Mouse (Mus musculus) limb, embryonic 14.5 days (tissue): ENCODE data around the gene Dscam. TPM values are rescaled to one million over a fixed set of nuclear protein-coding genes. Genes with fewer than 3 reads are reported as not detected.

ENCODE experiments used
- ATAC-seq: fragments of 200-750 bp; cut with Nextera tagmentation; 2 replicates; pipeline ENCODE4 v1.8.0; 2017; ENCODE audit warnings: low read depth, moderate number of reproducible peaks, moderate TSS enrichment; ENCODE audit not compliant: low FRiP score
- DNase-seq: peaks from one replicate; pipeline ENCODE4 v3.0.0-alpha.2; 2015; ENCODE audit warnings: low spot score
- H3K27ac ChIP-seq: fragments of 300-500 bp; sonication (generic); replicated peaks from 2 replicates; pipeline ENCODE4 v1.5.1; 2014; ENCODE audit warnings: low read depth, mild to moderate bottlenecking, low read length, moderate library complexity, mixed read lengths
- H3K27me3 ChIP-seq: fragments of 300-500 bp; sonication (generic); 2 replicates; pipeline ENCODE4 v1.6.1; 2014; ENCODE audit warnings: low read length, mixed read lengths; ENCODE audit not compliant: control insufficient read depth, insufficient read depth
- H3K36me3 ChIP-seq: fragments of 300-500 bp; sonication (generic); 2 replicates; pipeline ENCODE4 v1.6.1; 2014; ENCODE audit warnings: mild to moderate bottlenecking, low read length, moderate library complexity, mixed read lengths; ENCODE audit not compliant: control insufficient read depth, insufficient read depth
- H3K4me1 ChIP-seq: fragments of 300-500 bp; sonication (generic); 2 replicates; pipeline ENCODE4 v1.6.1; 2014; ENCODE audit warnings: antibody characterized with exemption, low read length, mixed read lengths; ENCODE audit not compliant: control insufficient read depth, insufficient read depth
- H3K4me2 ChIP-seq: fragments of 300-500 bp; sonication (generic); replicated peaks from 2 replicates; pipeline ENCODE4 v1.6.1; 2014; ENCODE audit warnings: low read depth, mild to moderate bottlenecking, low read length, moderate library complexity; ENCODE audit not compliant: severe bottlenecking
- H3K4me3 ChIP-seq: fragments of 300-500 bp; sonication (generic); replicated peaks from 2 replicates; pipeline ENCODE4 v1.5.1; 2014; ENCODE audit warnings: low read length
- H3K9ac ChIP-seq: fragments of 300-500 bp; sonication (generic); 2 replicates; pipeline ENCODE4 v1.6.1; 2014; ENCODE audit warnings: mild to moderate bottlenecking, low read depth, low read length, moderate library complexity; ENCODE audit not compliant: severe bottlenecking
- H3K9me3 ChIP-seq: fragments of 300-500 bp; sonication (generic); 2 replicates; pipeline ENCODE4 v1.6.1; 2016; ENCODE audit warnings: low read length; ENCODE audit not compliant: control insufficient read depth
- POLR2A ChIP-seq: fragments of 200-500 bp; IDR thresholded peaks from 2 replicates; pipeline ENCODE4 v1.8.0; 2012; ENCODE audit warnings: inconsistent platforms, mild to moderate bottlenecking, moderate library complexity, borderline replicate concordance; ENCODE audit not compliant: insufficient read depth, insufficient read length; ENCODE audit errors: extremely low read depth
- WGBS: fragments of 180-500 bp; shearing (Covaris S2); extraction: QIAGEN DNeasy Blood & Tissue Kit; methylation state at CpG from one replicate; pipeline ENCODE4 v1.1.7; 2014; 5-methylcytosine and 5-hydroxymethylcytosine counted together
- polyA plus RNA-seq, 2 experiments: library from polyadenylated mRNA; depleted of rRNA in 1 of 2; stranded (reverse) in 1 of 2; unstranded in 1 of 2; fragments of >200 nt; fragmentation: Nextera tagmentation in 1 of 2; extraction: Ambion mirVana in 1 of 2; gene quantifications; 2 replicates each; pipeline versions ENCODE4 v1.2.1 to v1.2.3; 2012 to 2014

Dscam gene
- polyA plus RNA-seq, 2 experiments = 0.17 to 0.20 TPM

- TF ChIP-seq POLR2A = no peak
- no peak for ATAC-seq
- 66% methylated on average over 3 of the region's 3 CpGs for WGBS
Measured at GRCm38 (mm10) chr16:96640101-96640500, 530.5 kb downstream of the Dscam start.

GRCm38 (mm10) chr16:96635916-96636315 lies 534.6 kb downstream of the Dscam start:
- Histone ChIP-seq H3K4me1 (0 out of 2 replicates have a peak, but pooled peaks cover 3% of the 10 kb centered on the region), H3K36me3 (no peaks in the 10 kb centered on the region), H3K4me2 (no peak overlapping the region), H3K9ac (no peak overlapping the region), H3K9me3 (no peaks in the 10 kb centered on the region), H3K27me3 (no peaks in the 10 kb centered on the region), H3K4me3 (no peak overlapping the region), H3K27ac (no peak overlapping the region)
- DNase-seq (no peak), ATAC-seq (no peak)
- TF ChIP-seq POLR2A = no peak
- 68% methylated on average over 2 of the region's 2 CpGs for WGBS

More at GRCm38 (mm10) chr16:96640101-96640500, 530.5 kb downstream of the Dscam start:
- no peak for DNase-seq
- Histone ChIP-seq H3K36me3 (no peaks in the 10 kb centered on the region), H3K9me3 (no peaks in the 10 kb centered on the region), H3K4me2 (no peak overlapping the region), H3K27me3 (no peaks in the 10 kb centered on the region), H3K9ac (no peak overlapping the region), H3K27ac (no peak overlapping the region), H3K4me1 (0 out of 2 replicates have a peak, but pooled peaks cover 3% of the 10 kb centered on the region), H3K4me3 (no peak overlapping the region)

GRCm38 (mm10) chr16:96634791-96635143 lies 535.8 kb downstream of the Dscam start:
- H3K9ac ChIP-seq = no peak overlapping the region
- H3K4me2 ChIP-seq = no peak overlapping the region
- H3K9me3 ChIP-seq = no peaks in the 10 kb centered on the region
- H3K4me3 ChIP-seq = no peak overlapping the region
- no peaks in the 10 kb centered on the region for H3K36me3 ChIP-seq
- TF ChIP-seq POLR2A = no peak
- no peak for DNase-seq
- peaks cover 9% of the 10 kb centered on the region; the same call in 1 of the 2 replicates for H3K4me1 ChIP-seq
- no peak for ATAC-seq
- H3K27me3 ChIP-seq = no peaks in the 10 kb centered on the region
- no peak overlapping the region for H3K27ac ChIP-seq

GRCm38 (mm10) chr16:96634097-96634790 lies 536.3 kb downstream of the Dscam start:
- no peak for ATAC-seq
- DNase-seq = no peak
- Histone ChIP-seq H3K27ac (no peak overlapping the region), H3K36me3 (no peaks in the 10 kb centered on the region), H3K4me2 (no peak overlapping the region), H3K9ac (no peak overlapping the region), H3K9me3 (no peaks in the 10 kb centered on the region), H3K27me3 (no peaks in the 10 kb centered on the region), H3K4me3 (no peak overlapping the region), H3K4me1 (peaks cover 11% of the 10 kb centered on the region; the same call in 1 of the 2 replicates)
- 69% methylated on average over 4 of the region's 4 CpGs for WGBS
- no peak for TF ChIP-seq POLR2A

GRCm38 (mm10) chr16:96630241-96630640 lies 540.3 kb downstream of the Dscam start:
- no peak for ATAC-seq
- H3K9ac ChIP-seq = no peak overlapping the region
- no peak for TF ChIP-seq POLR2A
- peaks cover 7% of the 10 kb centered on the region; the same call in 1 of the 2 replicates for H3K4me1 ChIP-seq
- H3K4me3 ChIP-seq = no peak overlapping the region
- no peak overlapping the region for H3K27ac ChIP-seq
- 50% methylated on average over 7 of the region's 7 CpGs for WGBS
- H3K27me3 ChIP-seq = no peaks in the 10 kb centered on the region
- DNase-seq = no peak
- H3K4me2 ChIP-seq = no peak overlapping the region
- no peaks in the 10 kb centered on the region for H3K9me3 ChIP-seq
- no peaks in the 10 kb centered on the region for H3K36me3 ChIP-seq
